Mouse (Mus musculus) gastrocnemius, postnatal 4 days (tissue): ENCODE data around the gene Gm20388. TPM values are rescaled to one million over a fixed set of nuclear protein-coding genes. Genes with fewer than 3 reads are reported as not detected.
"Not testable (repeated sequence)": the region's sequence is repeated elsewhere in the genome, so short reads cannot be mapped to it uniquely, and the experiment has no call there.

Experiments used
- DNase-seq, 2 experiments: peaks; one replicate each; pipeline ENCODE4 v3.0.0; 2021 to 2022; ENCODE audit warnings: low spot score in 2 of 2, mixed read lengths in 2 of 2
- total RNA-seq, 2 experiments: library from RNA; stranded (reverse); gene quantifications; 2 replicates each; pipeline ENCODE4 v1.2.3; 2021

Gene Gm20388
- total RNA-seq, 2 experiments from 2014 or later, result 12.8 to 22.8 TPM

DNA sequence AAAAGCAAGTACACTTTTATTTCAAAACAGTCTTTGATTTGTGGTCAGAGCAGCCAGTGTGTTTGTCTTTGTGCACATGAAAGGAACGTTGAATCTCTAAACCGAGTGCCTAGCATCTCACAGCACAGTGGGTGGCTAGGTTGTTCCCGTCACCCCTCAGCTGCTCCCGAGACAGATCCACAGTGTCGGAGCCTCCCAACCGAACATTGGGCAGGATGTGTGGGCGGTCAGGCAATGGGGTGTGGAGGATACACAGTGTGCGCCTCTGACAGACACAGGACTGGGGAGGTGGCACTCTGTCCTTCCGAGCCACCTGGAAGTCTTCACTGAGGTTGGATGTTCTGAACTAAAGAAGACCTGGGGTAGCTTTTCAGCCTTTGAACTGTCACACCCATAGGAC, 3595.1 kb downstream of the Gm20388 start:
- no peak for DNase-seq

DNA sequence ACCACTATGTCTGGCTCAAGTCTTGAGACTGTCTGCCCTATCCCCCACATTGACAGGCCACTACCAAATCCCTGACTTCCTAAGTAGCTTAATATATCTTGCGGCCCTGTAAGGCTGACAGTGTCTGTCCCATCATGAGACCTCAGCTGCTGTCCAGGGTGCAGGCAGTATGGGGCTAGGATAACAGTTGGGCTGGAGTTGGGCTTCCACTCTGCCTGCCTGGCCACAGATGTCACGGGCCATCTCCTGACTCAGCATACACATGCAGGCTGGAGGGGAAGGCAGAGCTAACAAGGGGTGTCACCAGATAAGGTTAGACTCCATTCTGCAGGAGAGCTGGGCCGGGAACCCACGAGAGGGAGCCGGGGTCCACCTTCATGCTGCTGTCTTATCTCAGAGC, 3596.5 kb downstream of the Gm20388 start:
- DNase-seq, result no peak

GRCm38 (mm10) chr8:123510819-123511218, 3600.2 kb downstream of the Gm20388 start:
- DNase-seq, result no peak

- no peak for DNase-seq
Measured at GRCm38 (mm10) chr8:123514136-123514535, 3603.5 kb downstream of the Gm20388 start.

GRCm38 (mm10) chr8:123514781-123515539, 3604.3 kb downstream of the Gm20388 start, which contains the start of gene Dbndd1:
Dbndd1 (minus strand) TSS chr8:123515463.
- DNase-seq, result peak in 1 of 2 experiments; percentile 37

DNA sequence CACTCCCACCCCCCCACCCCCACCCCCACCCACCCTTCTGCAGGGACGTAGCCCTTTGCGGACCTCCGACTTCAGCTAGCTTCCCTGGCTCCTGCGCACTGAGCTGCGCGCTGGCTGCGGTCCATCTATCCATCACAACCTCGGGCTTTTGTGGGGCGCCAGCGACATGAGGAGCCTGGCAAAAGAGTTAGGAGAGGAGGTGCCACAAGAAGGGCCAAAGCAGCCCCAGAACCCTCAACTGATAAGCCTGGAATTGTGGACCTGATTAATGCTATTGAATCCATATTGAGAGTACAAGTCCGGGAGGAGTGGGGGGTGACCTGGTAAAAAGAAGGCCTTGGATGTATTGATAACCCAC, 3604.9 kb downstream of the Gm20388 start:
- no peak for DNase-seq

DNA sequence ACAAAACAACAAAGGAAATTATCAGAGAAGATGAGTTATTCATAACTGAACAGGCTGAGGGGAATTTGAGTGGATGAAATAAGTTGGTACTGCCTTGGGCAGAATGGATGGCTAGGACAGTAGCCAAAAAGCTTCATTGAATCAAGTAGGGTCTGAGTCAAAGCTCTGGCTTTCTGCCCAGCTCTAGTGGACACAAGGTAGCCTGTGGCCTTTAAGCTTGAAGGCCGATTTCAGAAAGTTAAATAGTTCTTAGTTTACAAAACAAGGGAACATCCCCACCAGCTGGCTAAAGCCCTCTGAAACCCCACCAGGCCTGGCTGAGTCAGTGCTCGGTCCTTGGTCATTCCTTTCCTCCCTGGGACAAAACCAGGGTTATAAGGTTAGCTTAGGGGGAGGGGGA, 3606.0 kb downstream of the Gm20388 start:
- DNase-seq, result no peak

GRCm38 (mm10) chr8:123518172-123518571, 3607.5 kb downstream of the Gm20388 start:
- DNase-seq, result no peak

DNA sequence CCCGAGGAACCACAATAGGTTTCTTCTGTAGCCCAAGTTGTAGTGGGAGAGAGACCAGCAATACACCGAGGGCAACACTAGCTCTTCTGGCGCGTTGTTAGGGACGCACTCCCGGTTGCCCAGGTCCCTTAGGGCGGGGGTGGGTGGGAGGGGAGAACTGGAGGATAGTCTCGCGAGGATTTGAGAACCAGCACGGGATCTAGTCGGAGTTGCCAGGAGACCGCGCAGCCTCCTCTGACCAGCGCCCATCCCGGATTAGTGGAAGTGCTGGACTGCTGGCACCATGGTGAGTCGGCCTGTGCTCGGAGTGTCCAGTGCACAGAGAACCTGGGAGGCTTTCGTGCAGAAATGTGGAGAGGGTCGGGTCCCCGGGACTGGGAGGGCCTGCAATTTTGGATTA, 3608.0 kb downstream of the Gm20388 start, which contains the start of gene Gas8:
Gene Gas8, plus strand, starts transcription at position 168 of the 400 bp plus-strand sequence.
- DNase-seq, result peak; percentile 77 to 89

- DNase-seq, result not testable (repeated sequence)
Measured at GRCm38 (mm10) chr8:123520048-123520447, 3609.4 kb downstream of the Gm20388 start.

DNA sequence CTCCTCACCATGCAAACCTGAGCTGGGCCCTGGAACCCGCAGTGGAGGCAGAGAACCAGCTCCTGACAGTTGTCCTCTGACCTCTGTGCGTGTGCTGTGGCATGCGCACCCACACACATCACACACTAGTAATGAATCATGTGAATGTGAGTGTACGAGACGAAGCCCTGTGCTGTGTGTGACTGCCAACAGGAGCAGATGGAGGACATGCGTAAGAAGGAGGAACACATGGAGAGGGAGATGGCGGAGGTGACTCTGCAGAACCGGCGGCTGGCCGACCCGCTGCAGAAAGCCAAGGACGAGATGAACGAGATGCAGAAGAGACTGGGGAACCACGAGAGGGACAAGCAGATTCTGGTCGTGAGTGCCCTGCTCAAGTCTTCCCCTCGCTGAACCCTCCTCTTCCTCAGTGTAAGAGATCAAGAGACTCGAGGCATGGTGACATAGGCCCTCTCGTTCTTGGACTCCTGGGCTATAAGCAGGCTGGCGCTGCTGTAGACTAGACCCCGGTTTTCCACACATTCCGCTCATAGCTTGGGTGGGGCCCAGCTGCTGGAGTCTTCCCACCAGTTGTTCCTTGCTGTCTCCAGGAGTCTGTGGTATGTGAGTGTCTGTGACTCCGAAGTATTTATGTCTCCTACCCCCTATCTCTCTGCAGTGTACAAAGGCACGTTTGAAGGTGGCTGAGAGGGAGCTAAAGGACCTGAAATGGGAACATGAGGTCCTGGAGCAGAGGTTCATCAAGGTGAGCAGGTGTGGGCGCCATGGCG, 3617.3 kb downstream of the Gm20388 start:
- no peak for DNase-seq

- no peak for DNase-seq
Measured at GRCm38 (mm10) chr8:123536242-123536989, 3625.8 kb downstream of the Gm20388 start.

DNA sequence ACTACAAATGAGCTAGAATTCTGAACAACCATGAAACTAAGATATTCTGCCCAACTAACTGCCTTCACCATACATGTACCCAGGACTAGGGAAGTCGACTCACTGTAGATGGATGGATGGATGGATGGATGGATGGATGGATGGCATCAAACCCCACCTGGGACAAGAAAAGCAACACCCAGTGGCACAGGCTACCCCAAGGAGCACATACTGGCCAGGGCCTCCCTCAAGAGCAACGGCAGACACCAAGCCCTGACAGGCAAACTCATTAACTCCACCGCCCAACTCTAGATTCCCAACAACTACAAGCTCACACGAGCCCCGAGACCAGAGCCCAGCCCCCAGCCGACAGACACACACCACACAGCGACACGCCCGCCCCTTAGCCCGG, 3626.3 kb downstream of the Gm20388 start:
- DNase-seq, result no peak

GRCm38 (mm10) chr8:123537641-123538040, 3627.0 kb downstream of the Gm20388 start:
- DNase-seq, result peak in 1 of 2 experiments; percentile 50

DNA sequence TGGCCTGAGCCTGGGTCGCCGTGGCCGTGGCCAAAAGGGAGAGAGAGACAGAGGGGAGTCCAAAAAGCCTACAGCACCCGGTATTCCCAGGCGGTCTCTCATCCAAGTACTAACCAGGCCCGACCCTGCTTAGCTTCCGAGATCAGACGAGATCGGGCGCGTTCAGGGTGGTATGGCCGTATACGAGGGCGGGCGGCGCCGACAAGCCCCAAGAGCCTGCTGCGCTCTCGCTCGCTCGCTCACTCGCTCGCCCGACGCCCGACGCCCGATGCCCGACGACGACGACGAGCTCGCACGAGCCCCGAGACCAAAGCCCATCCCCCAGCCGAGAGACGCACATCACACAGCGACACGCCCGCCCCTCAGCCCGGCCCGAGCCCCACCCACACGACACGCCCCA, 3653.6 kb downstream of the Gm20388 start:
- not testable (repeated sequence) for DNase-seq

GRCm38 (mm10) chr8:123575386-123575785, 3664.7 kb downstream of the Gm20388 start:
- peak; percentile 18 to 22 for DNase-seq

DNA sequence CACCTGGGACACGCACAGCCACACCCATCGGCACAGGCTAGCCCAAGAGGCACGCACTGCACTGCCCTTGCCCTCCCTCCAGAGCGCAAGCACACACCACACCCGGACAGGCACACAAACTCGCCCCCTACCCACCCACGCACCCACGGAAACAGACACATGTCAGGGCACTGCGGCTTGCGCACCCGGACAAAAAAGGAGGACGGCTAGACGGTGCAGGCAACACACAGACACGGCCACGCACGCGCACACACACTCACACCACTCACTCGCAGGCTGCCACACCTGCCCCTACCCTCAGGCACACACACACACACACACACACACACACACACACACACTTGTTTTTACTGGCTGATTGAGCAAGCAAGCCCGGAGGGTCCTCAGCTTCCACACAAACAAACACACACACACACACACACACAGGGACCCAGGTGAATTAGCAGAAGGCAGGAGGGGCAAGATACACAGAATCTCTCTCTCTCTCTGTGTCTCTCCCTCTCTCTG, 3690.1 kb downstream of the Gm20388 start:
- DNase-seq, result peak; percentile 4 to 6

DNA sequence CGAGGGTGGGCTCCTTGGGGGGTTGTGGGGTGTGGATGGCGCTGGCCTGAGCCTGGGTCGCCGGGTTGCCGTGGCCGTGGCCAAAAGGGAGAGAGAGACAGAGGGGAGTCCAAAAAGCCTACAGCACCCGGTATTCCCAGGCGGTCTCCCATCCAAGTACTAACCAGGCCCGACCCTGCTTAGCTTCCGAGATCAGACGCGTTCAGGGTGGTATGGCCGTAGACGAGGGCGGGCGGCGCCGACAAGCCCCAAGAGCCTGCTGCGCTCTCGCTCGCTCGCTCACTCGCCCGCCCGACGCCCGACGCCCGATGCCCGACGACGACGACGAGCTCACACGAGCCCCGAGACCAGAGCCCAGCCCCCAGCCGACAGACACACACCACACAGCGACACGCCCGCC, 3690.8 kb downstream of the Gm20388 start:
- DNase-seq, result not testable (repeated sequence)

DNA sequence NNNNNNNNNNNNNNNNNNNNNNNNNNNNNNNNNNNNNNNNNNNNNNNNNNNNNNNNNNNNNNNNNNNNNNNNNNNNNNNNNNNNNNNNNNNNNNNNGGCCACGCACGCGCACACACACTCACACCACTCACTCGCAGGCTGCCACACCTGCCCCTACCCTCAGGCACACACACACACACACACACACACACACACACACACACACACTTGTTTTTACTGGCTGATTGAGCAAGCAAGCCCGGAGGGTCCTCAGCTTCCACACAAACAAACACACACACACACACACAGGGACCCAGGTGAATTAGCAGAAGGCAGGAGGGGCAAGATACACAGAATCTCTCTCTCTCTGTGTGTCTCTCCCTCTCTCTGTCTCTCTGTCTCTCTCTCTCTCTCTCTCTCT, 3702.0 kb downstream of the Gm20388 start:
- not testable (repeated sequence) for DNase-seq

GRCm38 (mm10) chr8:123623523-123623922, 3712.9 kb downstream of the Gm20388 start:
- not testable (repeated sequence) for DNase-seq

- DNase-seq, result no peak
Measured at GRCm38 (mm10) chr8:123624274-123624673, 3713.6 kb downstream of the Gm20388 start.
